ENCODE assay signal across 12 mouse cellular contexts in genomic region chr1:92698541-92698940, GRCm38 (mm10). TPM values are rescaled to one million over a fixed set of nuclear protein-coding genes. Genes with fewer than 3 reads are reported as not detected.
DNase-seq lines count a peak whose midpoint lies in the region; ATAC-seq and TF ChIP-seq lines count a peak whose summit lies in the region.
"Had no signal": no experiment of that assay in that cellular context is flagged by ENCODE, and none has a peak within 500 bp of the region (broad histone marks: within the 10 kb centered on the region; RNA-seq: fewer than 3 reads in every experiment).

No protein-coding gene starts in this region.

- WGBS in heart, embryonic 14.5 days, result 87% methylated on average over 3 of the region's 3 CpGs
- WGBS in embryonic facial prominence, embryonic 10.5 days, result 91% methylated on average over 3 of the region's 3 CpGs
- WGBS in forebrain, embryonic 13.5 days, result 86% methylated on average over 3 of the region's 3 CpGs

- intact Hi-C loops in left cerebral cortex, postnatal 10 days (cut with DNase I), result loop anchor here (5.0 kb wide), 1 partner anchor 134 kb away; the partner anchor contains the start of gene Gpc1

- H3K36me3 ChIP-seq in heart, embryonic 14.5 days (ENCODE audit: control insufficient read depth, insufficient read depth, low read length), result no peaks in the 10 kb centered on the region
- no peaks in the 10 kb centered on the region for H3K36me3 ChIP-seq in embryonic facial prominence, embryonic 10.5 days (replicated peaks)
- no peaks in the 10 kb centered on the region for H3K36me3 ChIP-seq in forebrain, embryonic 13.5 days (ENCODE audit: poor library complexity, severe bottlenecking)
- H3K36me3 ChIP-seq: limb, embryonic 13.5 days had no signal

- no peak for TF ChIP-seq CTCF in layer of hippocampus, adult 2 months (conservative IDR thresholded peaks at IDR 0.05)

- no peak for ATAC-seq in heart, embryonic 14.5 days (ENCODE audit: insufficient number of reproducible peaks, insufficient read depth, low FRiP score, low read depth)
- no peak for ATAC-seq in forebrain, embryonic 13.5 days

- peak overlapping the region; percentile 70 to 75 for H3K27ac ChIP-seq in heart, embryonic 14.5 days (replicated peaks in 1 of 2; ENCODE audit: control insufficient read depth in 1 of 2, insufficient read depth in 1 of 2, low read depth in 2 of 2, low read length in 2 of 2)
- H3K27ac ChIP-seq in layer of hippocampus, adult 2 months, result peak overlapping the region; percentile 86
- H3K27ac ChIP-seq in embryonic facial prominence, embryonic 10.5 days (replicated peaks), result 0 out of 2 replicates have a peak overlapping the region, but pooled peaks have one; percentile 12
- H3K27ac ChIP-seq in forebrain, embryonic 13.5 days, result peak overlapping the region; percentile 78
- H3K27ac ChIP-seq: limb, embryonic 13.5 days had no signal

- H3K4me2 ChIP-seq in heart, embryonic 14.5 days (ENCODE audit: low read length), result no peak overlapping the region
- H3K4me2 ChIP-seq in forebrain, embryonic 13.5 days, result peak overlapping the region; percentile 24

- peaks cover 32 to 38% of the 10 kb centered on the region in 2 experiments for H3K4me1 ChIP-seq in heart, embryonic 14.5 days (ENCODE audit: control insufficient read depth in 2 of 2, insufficient read depth in 2 of 2, low read length in 2 of 2)
- H3K4me1 ChIP-seq in embryonic facial prominence, embryonic 10.5 days, result peaks cover 34% of the 10 kb centered on the region
- H3K4me1 ChIP-seq in forebrain, embryonic 13.5 days, result peaks cover 33% of the 10 kb centered on the region

- DNase-seq in heart, adult 8-10 months (ENCODE audit: low spot score), result no peak
- DNase-seq in layer of hippocampus, adult 2 months (ENCODE audit: low spot score in 2 of 2), result no peak
- DNase-seq in layer of hippocampus, adult 8-10 months (ENCODE audit: low spot score in 2 of 2), result no peak
- DNase-seq in embryonic facial prominence, embryonic 10.5 days (ENCODE audit: low spot score), result no peak
- no peak for DNase-seq in left cerebral cortex, postnatal 10 days (ENCODE audit: extremely low spot score in 1 of 2, low spot score in 2 of 2)
- DNase-seq in spleen, postnatal 14 days (ENCODE audit: low spot score in 2 of 2), result no peak
- DNase-seq: adrenal gland, postnatal 25 days; kidney, adult 18-20 months had no signal

- H3K27me3 ChIP-seq in heart, embryonic 14.5 days (ENCODE audit: control insufficient read depth, insufficient read depth, low read length), result no peaks in the 10 kb centered on the region; the same call in 1 of the 2 replicates
- peaks cover 19% of the 10 kb centered on the region for H3K27me3 ChIP-seq in embryonic facial prominence, embryonic 10.5 days (replicated peaks; ENCODE audit: low read depth, poor library complexity, severe bottlenecking)
- no peaks in the 10 kb centered on the region for H3K27me3 ChIP-seq in forebrain, embryonic 13.5 days
- H3K27me3 ChIP-seq: limb, embryonic 13.5 days had no signal

- no peak overlapping the region for H3K4me3 ChIP-seq in heart, embryonic 14.5 days (ENCODE audit: control insufficient read depth in 1 of 2, insufficient read depth in 1 of 2, low read depth in 1 of 2, low read length in 2 of 2)
- H3K4me3 ChIP-seq in layer of hippocampus, adult 2 months, result no peak overlapping the region
- no peak overlapping the region for H3K4me3 ChIP-seq in embryonic facial prominence, embryonic 10.5 days
- no peak overlapping the region for H3K4me3 ChIP-seq in forebrain, embryonic 13.5 days
- H3K4me3 ChIP-seq: limb, embryonic 13.5 days had no signal

- peak overlapping the region; percentile 42 for H3K9ac ChIP-seq in heart, embryonic 14.5 days (ENCODE audit: low read length)
- H3K9ac ChIP-seq in forebrain, embryonic 13.5 days, result 0 out of 2 replicates have a peak overlapping the region, but pooled peaks have one; percentile 5
- H3K9ac ChIP-seq: limb, embryonic 13.5 days had no signal

- H3K9me3 ChIP-seq in heart, embryonic 14.5 days (ENCODE audit: control insufficient read depth, low read length), result no peaks in the 10 kb centered on the region
- H3K9me3 ChIP-seq in embryonic facial prominence, embryonic 10.5 days, result no peaks in the 10 kb centered on the region
- H3K9me3 ChIP-seq in forebrain, embryonic 13.5 days (replicated peaks), result no peaks in the 10 kb centered on the region
- H3K9me3 ChIP-seq: limb, embryonic 13.5 days had no signal

RNA-seq across cellular contexts. Expression of gene Otos, which starts 49.9 kb away (rescaled TPM):
- polyA plus RNA-seq in heart, embryonic 14.5 days (2014; fragmentation: Nextera tagmentation; extraction: Ambion mirVana), result not detected in 2 replicates
- total RNA-seq in heart, adult 8-10 months (2022), result not detected
- 1 to 10 TPM in 1 of 2 experiments, under 1 TPM in 1; 0.61 to 1.2 TPM for total RNA-seq in layer of hippocampus, adult 2 months (2021)
- 1 to 10 TPM in 3 of 4 experiments, under 1 TPM in 1; 0.51 to 2.3 (median 1.8) TPM for total RNA-seq in layer of hippocampus, adult 8-10 months (2022)
- 0.05 TPM in 1 of 2 replicates, not detected in the other for polyA plus RNA-seq in embryonic facial prominence, embryonic 10.5 days (2016; fragmentation: Nextera tagmentation; extraction: Ambion mirVana)
- polyA plus RNA-seq in forebrain, embryonic 13.5 days (2015; fragmentation: Nextera tagmentation; extraction: Ambion mirVana), result 0.10 and 0.11 TPM in 2 replicates
- not detected for total RNA-seq in left cerebral cortex, postnatal 10 days (2021)
- total RNA-seq: adrenal gland, postnatal 25 days had no signal
- polyA plus RNA-seq: embryonic facial prominence, embryonic 11.5 days; limb, embryonic 13.5 days had no signal

RNA-seq across cellular contexts. Expression of gene Cops9, which starts 56.8 kb away (rescaled TPM):
- polyA plus RNA-seq in heart, embryonic 14.5 days (2014; fragmentation: Nextera tagmentation; extraction: Ambion mirVana), result 521 and 566 TPM in 2 replicates
- total RNA-seq in heart, adult 8-10 months (2022), result 100 to 1,000 TPM; 218 to 255 (median 237) TPM
- total RNA-seq in layer of hippocampus, adult 2 months (2021), result 100 to 1,000 TPM; 321 to 335 TPM
- 100 to 1,000 TPM; 287 to 341 (median 310) TPM for total RNA-seq in layer of hippocampus, adult 8-10 months (2022)
- polyA plus RNA-seq in embryonic facial prominence, embryonic 10.5 days (2016; fragmentation: Nextera tagmentation; extraction: Ambion mirVana), result 341 and 342 TPM in 2 replicates
- 542 and 587 TPM in 2 replicates for polyA plus RNA-seq in forebrain, embryonic 13.5 days (2015; fragmentation: Nextera tagmentation; extraction: Ambion mirVana)
- total RNA-seq in left cerebral cortex, postnatal 10 days (2021), result 100 to 1,000 TPM; 235 to 237 TPM

Comparison
In these comparisons a context has a peak if more than half of its experiments do, and no peak if none do; other contexts are left out.
1. H3K27ac ChIP-seq: peak in every context shown above with its lines; median percentile 86 in layer of hippocampus, adult 2 months; 78 in forebrain, embryonic 13.5 days; 72 in heart, embryonic 14.5 days; 12 in embryonic facial prominence, embryonic 10.5 days.